Mouse (Mus musculus): Measurements from ENCODE around the gene Efna3. TPM values are rescaled to one million over a fixed set of nuclear protein-coding genes. Genes with fewer than 3 reads are reported as not detected.

Efna3 gene
- polyA plus RNA-seq, 1 experiment from 2014 or later: 9.0 TPM

DNA sequence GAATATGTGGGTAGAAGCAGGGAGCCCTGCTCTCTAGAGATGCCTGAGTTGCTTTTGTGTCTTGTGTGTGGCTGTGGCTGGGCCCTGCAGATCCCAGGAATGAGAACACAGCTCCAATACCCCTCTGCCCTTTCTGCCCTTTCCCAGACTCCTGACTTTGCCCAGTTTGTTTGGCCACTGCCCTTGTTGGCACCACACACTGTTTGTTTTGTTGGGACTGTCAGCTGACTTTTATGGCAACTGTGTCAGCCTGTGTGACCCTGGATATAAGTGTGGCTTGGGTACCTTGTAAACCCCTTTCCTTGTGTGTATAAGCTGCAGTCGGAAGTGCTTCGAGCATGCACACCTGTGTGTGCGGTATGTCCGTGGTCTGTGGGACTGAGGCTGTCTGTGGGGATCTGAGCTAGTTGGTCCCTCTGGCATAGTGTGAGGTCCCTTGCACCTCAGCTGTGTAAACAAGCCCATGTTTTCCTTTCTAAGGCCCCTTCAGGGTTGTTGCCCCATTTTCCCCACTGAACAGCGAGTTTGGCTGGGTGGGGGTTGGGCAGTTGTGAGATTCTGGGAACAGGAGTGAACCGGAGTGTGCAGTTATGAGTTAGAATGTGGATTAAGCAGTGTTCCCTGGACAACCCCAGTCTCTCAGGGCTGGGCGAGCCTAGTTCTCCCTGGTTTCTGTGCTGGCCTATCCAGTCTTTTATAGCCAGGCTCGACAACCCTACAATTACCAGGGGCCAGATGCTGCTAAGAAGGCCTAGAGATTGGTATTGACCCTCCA, 17.0 kb downstream of the Efna3 start:
- H3K4me1 ChIP-seq (replicated peaks): peaks cover 8% of the 10 kb centered on the region
- H3K9ac ChIP-seq: no peak overlapping the region
- 0 out of 2 replicates have a peak overlapping the region, but pooled peaks have one; percentile 9 for H3K27ac ChIP-seq
- peak; percentile 25 for ATAC-seq
- H3K36me3 ChIP-seq: no peaks in the 10 kb centered on the region
- WGBS: 57% methylated on average over 8 of the region's 8 CpGs
- no peak overlapping the region for H3K4me2 ChIP-seq (replicated peaks)
- no peak overlapping the region for H3K4me3 ChIP-seq (replicated peaks)
- no peaks in the 10 kb centered on the region for H3K9me3 ChIP-seq
- H3K27me3 ChIP-seq (replicated peaks): no peaks in the 10 kb centered on the region

DNA sequence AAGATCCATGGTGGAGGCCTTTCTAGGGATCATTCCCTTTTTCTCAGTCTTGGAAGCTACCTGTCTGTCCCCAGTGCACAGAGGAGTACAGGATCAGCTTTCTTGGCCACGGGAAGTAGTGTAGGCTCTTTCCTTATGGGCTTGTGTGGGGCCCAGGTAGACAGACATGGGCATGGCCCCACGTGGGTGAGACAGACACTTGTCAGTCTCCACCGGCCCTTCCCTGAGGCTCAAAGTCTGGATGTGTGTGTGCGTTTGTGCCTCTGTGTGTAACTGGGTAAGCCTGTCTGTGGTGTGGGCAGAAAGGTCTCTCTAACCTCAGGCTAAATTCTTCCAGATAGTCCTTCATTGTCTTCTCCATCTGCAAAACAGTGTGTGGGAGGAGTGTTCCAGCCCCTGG, 17.7 kb downstream of the Efna3 start:
- Histone ChIP-seq H3K4me1 (replicated peaks) (peaks cover 8% of the 10 kb centered on the region), H3K9ac (no peak overlapping the region), H3K27ac (0 out of 2 replicates have a peak overlapping the region, but pooled peaks have one; percentile 9), H3K9me3 (no peaks in the 10 kb centered on the region), H3K4me2 (replicated peaks) (no peak overlapping the region), H3K27me3 (replicated peaks) (no peaks in the 10 kb centered on the region), H3K4me3 (replicated peaks) (no peak overlapping the region), H3K36me3 (no peaks in the 10 kb centered on the region)
- ATAC-seq: peak; percentile 58
- WGBS: 52% methylated on average over 4 of the region's 4 CpGs

DNA sequence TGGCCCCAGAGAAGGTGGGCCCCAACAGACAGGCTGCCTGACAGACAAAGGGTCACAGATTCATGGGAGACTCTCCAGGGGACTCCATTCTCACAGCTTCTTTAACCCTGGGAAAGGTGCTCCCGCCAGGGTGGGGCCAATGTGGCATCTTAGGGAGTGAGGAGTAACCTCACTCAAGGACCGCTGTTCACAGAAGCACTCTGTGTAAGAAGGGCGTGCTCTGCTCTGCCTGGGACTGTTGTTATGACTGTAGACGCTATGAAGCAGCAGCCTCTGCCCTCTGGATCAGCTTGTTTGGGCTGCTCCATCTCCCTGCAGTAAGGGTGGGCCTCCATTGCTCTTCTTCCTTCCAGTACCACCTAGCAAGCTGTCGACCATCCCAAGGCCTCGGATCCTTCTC, 18.3 kb downstream of the Efna3 start:
- H3K4me2 ChIP-seq (replicated peaks): no peak overlapping the region
- 0 out of 2 replicates have a peak overlapping the region, but pooled peaks have one; percentile 9 for H3K27ac ChIP-seq
- H3K36me3 ChIP-seq: no peaks in the 10 kb centered on the region
- H3K9ac ChIP-seq: no peak overlapping the region
- 49% methylated on average over 6 of the region's 6 CpGs for WGBS
- peaks cover 12% of the 10 kb centered on the region for H3K4me1 ChIP-seq (replicated peaks)
- H3K27me3 ChIP-seq (replicated peaks): no peaks in the 10 kb centered on the region
- no peak for ATAC-seq
- H3K4me3 ChIP-seq (replicated peaks): no peak overlapping the region
- no peaks in the 10 kb centered on the region for H3K9me3 ChIP-seq

DNA sequence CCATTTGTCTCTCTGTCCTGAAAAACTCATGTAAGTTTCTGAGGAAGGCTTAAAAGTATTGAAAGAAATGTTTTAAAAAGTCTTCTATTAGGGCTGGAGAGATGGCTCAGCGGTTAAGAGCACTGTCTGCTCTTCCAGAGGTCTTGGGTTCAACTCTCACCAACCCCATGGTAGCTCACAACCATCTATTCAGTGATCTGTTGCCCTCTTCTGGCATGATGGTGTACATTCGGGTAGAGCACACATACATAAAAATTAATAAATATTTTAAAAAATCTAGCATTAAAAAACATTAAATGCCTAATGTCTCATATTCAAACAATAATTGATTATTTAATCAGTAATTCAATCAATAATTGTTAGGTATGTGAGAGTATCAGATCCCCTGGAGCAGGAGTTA, 22.3 kb downstream of the Efna3 start:
- WGBS: 68% methylated on average over 2 of the region's 2 CpGs
- H3K27ac ChIP-seq: peak overlapping the region; percentile 37; the same call in 1 of the 2 replicates
- no peaks in the 10 kb centered on the region for H3K27me3 ChIP-seq (replicated peaks)
- H3K36me3 ChIP-seq: no peaks in the 10 kb centered on the region
- H3K4me1 ChIP-seq (replicated peaks): peaks cover 14% of the 10 kb centered on the region; the same call in 1 of the 2 replicates
- H3K4me3 ChIP-seq (replicated peaks): no peak overlapping the region
- peak overlapping the region; percentile 66; the same call in 1 of the 2 replicates for H3K4me2 ChIP-seq (replicated peaks)
- H3K9ac ChIP-seq: no peak overlapping the region
- H3K9me3 ChIP-seq: no peaks in the 10 kb centered on the region
- no peak for ATAC-seq

DNA sequence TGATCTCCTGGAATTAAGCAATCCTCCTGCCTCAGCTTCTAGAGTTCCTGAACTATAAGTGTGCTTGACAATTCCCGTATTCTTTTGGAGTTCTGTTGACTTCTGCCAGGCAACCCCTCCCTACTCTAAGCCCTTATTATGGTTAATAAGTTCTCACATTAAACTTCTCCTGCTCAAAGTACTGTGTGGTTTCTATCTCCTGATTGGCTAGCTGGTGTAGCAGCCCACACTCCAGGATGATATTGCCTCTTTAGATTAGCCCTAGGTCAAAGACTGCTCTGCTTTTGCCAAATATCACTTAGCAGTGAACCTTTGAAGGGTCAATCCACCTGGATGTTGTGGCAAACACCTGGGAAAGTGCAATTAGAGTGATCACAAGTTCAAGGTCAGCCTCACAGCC, 22.7 kb downstream of the Efna3 start:
- H3K4me2 ChIP-seq (replicated peaks): peak overlapping the region; percentile 66
- peaks cover 14% of the 10 kb centered on the region; the same call in 1 of the 2 replicates for H3K4me1 ChIP-seq (replicated peaks)
- no peaks in the 10 kb centered on the region for H3K9me3 ChIP-seq
- H3K36me3 ChIP-seq: no peaks in the 10 kb centered on the region
- 30% methylated on average over 1 of the region's 1 CpGs for whole genome bisulfite sequencing
- no peaks in the 10 kb centered on the region for H3K27me3 ChIP-seq (replicated peaks)
- ATAC-seq: peak; percentile 89
- H3K27ac ChIP-seq: peak overlapping the region; percentile 84; the same call in 1 of the 2 replicates
- H3K9ac ChIP-seq: peak overlapping the region; percentile 47; the same call in 1 of the 2 replicates
- peak overlapping the region; percentile 29 for H3K4me3 ChIP-seq (replicated peaks)

DNA sequence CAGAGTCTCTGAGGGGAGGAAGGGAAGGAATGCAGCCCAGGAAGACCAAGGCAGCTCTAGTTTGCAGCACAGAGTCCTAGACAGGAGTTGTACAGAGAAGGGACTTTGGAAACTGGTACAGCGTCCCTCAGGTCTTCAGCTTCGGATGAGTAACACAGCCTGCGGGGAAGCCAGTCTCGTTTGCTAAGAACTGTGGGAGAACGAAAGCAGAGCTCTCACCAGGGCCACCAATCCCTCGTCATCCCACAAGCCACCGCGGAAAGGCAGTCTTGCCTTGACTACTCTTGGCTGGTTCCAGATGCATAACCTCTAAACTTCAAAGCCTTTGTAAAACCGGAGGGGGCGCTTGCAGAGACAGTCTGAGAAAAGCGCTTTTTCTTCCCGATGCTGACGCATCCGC, 23.3 kb downstream of the Efna3 start:
- WGBS: 1% methylated on average over 14 of the region's 14 CpGs
- ATAC-seq: peak; percentile 52
- Histone ChIP-seq H3K36me3 (no peaks in the 10 kb centered on the region), H3K4me3 (replicated peaks) (peak overlapping the region; percentile 29), H3K27me3 (replicated peaks) (no peaks in the 10 kb centered on the region), H3K9ac (peak overlapping the region; percentile 47), H3K4me2 (replicated peaks) (peak overlapping the region; percentile 66), H3K4me1 (replicated peaks) (peaks cover 12% of the 10 kb centered on the region; the same call in 1 of the 2 replicates), H3K9me3 (no peaks in the 10 kb centered on the region), H3K27ac (peak overlapping the region; percentile 84)

DNA sequence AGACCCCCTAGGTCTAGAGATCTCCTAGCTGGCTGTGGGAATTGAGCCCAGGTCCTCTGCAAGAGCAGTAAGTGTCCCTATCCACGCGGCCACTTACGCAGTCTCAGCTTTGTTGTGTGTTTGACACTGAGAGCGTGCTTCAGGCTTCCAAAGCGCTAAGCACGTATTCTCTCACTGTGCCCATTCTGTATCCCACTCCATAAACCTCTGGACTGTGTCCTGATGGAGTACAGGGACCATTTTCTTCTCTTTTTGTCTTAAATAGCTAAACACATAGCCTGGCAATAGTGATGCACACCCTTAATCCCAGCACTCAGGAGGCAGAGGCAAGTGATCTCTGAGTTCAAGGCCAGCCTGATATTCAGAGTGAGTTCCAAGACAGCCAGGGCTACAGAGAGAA, 23.9 kb downstream of the Efna3 start:
- peak overlapping the region; percentile 66; the same call in 1 of the 2 replicates for H3K4me2 ChIP-seq (replicated peaks)
- ATAC-seq: no peak
- peaks cover 8% of the 10 kb centered on the region; the same call in 1 of the 2 replicates for H3K4me1 ChIP-seq (replicated peaks)
- H3K4me3 ChIP-seq (replicated peaks): no peak overlapping the region
- H3K27ac ChIP-seq: peak overlapping the region; percentile 84; the same call in 1 of the 2 replicates
- H3K27me3 ChIP-seq (replicated peaks): no peaks in the 10 kb centered on the region
- H3K9me3 ChIP-seq: no peaks in the 10 kb centered on the region
- H3K36me3 ChIP-seq: no peaks in the 10 kb centered on the region
- H3K9ac ChIP-seq: no peak overlapping the region; the same call in 1 of the 2 replicates
- WGBS: 84% methylated on average over 6 of the region's 6 CpGs

DNA sequence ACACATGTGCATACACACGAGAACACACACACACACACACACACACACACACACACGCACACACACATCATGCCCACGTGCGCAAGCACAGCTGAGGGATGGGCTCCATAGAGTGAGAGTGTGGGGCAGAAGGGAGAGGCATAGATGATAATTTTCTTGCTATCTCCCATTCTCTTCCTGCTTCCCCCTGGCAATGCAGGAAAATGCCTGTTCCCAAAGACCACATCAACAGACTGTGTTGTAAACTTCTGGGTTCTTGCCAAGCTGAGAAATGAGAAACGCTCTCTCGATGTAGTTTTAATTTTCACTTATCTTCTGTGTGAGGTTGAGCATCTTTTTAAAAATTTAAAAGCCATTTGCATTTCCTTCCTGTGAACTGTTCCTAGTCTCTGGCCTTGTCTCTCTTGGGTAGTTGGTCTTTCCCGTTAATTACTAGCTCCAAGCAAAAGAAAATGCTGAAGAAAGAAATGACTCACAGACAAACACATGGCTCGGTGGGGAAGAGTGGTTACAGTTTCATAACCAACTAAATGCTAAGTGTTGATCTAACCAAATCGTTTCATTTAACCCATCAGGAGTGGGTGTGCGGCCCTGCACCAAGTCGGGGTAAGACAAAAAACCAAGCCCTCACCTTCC, 25.9 kb downstream of the Efna3 start:
- Histone ChIP-seq H3K27me3 (replicated peaks) (no peaks in the 10 kb centered on the region), H3K4me1 (replicated peaks) (peaks cover 10% of the 10 kb centered on the region; the same call in 1 of the 2 replicates), H3K27ac (no peak overlapping the region), H3K4me2 (replicated peaks) (no peak overlapping the region), H3K4me3 (replicated peaks) (no peak overlapping the region), H3K9ac (no peak overlapping the region), H3K36me3 (no peaks in the 10 kb centered on the region), H3K9me3 (no peaks in the 10 kb centered on the region)
- WGBS: 83% methylated on average over 11 of the region's 11 CpGs
- ATAC-seq: no peak

DNA sequence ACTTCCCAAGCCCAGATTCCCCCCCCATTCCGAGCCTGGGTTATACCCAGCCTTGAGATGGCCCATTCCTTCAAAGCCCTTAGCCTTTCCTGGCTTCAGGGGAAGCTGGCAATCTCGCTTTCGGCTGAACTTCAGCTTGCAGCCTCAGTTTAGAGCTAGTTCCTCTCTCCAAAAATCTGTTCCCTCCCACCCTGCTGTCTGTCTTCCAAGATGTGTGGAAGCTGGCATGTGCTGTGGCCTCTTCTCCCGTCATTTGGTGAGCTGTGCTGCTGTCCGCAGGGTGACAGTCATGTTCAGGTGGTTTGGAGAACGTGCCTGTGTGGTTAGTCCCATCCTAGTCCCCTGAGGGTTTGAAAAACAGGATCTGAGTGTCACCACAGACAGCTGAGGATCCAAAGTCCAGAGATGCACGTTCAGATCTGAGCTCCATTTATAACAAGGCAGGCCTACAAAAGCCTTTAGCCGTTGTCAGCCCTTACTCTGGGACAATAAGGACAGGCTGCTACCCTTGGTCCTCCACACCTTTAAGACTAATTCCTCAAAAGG, 27.0 kb downstream of the Efna3 start:
- Histone ChIP-seq H3K27me3 (replicated peaks) (no peaks in the 10 kb centered on the region), H3K4me1 (replicated peaks) (peaks cover 14% of the 10 kb centered on the region; the same call in 1 of the 2 replicates), H3K9me3 (no peaks in the 10 kb centered on the region), H3K4me3 (replicated peaks) (no peak overlapping the region), H3K36me3 (no peaks in the 10 kb centered on the region), H3K4me2 (replicated peaks) (no peak overlapping the region), H3K9ac (no peak overlapping the region), H3K27ac (no peak overlapping the region)
- 80% methylated on average over 8 of the region's 8 CpGs for WGBS
- ATAC-seq: no peak

DNA sequence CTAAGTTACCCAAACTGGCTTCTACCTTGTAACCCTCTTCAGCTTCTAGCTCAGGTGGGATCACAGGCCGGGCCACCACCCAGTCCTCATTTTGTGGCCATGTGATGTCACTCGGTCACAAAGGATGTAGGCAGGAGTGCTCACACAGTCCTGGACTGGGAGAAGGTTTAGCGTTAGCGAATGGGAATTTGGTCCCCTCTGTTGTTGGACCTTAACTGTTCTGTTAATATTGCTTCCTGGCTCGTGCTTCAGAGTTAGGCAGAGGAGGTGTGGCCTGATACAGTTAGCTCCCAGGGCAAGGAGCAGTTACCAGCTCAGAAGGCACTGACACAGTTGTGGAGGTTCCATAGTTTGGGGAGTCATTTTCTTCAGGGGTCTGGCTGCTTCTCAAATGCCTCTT, 28.6 kb downstream of the Efna3 start:
- H3K4me2 ChIP-seq (replicated peaks): no peak overlapping the region
- H3K36me3 ChIP-seq: no peaks in the 10 kb centered on the region
- no peak overlapping the region for H3K9ac ChIP-seq
- peak; percentile 54 for ATAC-seq
- H3K4me3 ChIP-seq (replicated peaks): no peak overlapping the region
- H3K9me3 ChIP-seq: no peaks in the 10 kb centered on the region
- 74% methylated on average over 5 of the region's 5 CpGs for WGBS
- H3K27me3 ChIP-seq (replicated peaks): no peaks in the 10 kb centered on the region
- H3K27ac ChIP-seq: no peak overlapping the region; the same call in 1 of the 2 replicates
- H3K4me1 ChIP-seq (replicated peaks): peaks cover 8% of the 10 kb centered on the region; the same call in 1 of the 2 replicates

DNA sequence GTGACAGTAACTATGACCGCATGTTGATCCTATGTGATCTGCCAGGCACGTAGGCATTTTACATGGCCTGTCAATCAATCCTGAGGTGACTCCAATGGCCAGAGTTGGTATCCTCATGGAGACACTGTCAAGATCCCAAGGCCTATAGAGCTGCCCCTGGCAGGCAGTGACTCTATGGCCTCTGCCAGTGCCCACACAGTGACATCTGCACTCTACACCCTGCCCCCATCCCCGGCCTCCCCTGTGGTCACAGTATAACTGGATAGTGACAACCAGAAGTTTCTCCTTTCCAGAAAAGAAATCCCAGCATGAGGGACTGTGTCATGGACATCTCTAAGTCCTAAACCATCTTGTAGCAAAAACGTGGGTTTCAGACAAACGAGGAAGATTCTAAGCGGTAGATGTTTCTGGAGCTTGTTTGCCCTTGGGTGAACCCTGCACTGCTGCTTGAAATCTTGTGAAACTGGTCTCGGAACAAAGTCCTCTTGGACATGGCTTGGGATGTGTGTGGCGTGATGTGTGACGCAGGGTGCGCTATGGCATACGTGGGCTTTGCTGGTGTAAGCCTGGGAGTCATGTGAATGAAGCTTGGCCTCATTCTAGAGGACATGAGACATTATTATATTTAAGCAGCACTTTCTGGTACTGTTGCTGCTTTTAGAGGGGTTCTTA, 29.4 kb downstream of the Efna3 start:
- Histone ChIP-seq H3K9me3 (no peaks in the 10 kb centered on the region), H3K9ac (no peak overlapping the region), H3K4me3 (replicated peaks) (no peak overlapping the region), H3K27me3 (replicated peaks) (no peaks in the 10 kb centered on the region), H3K4me2 (replicated peaks) (no peak overlapping the region), H3K4me1 (replicated peaks) (0 out of 2 replicates have a peak, but pooled peaks cover 12% of the 10 kb centered on the region), H3K27ac (no peak overlapping the region), H3K36me3 (no peaks in the 10 kb centered on the region)
- peak; percentile 68 for ATAC-seq
- 80% methylated on average over 11 of the region's 11 CpGs for WGBS

DNA sequence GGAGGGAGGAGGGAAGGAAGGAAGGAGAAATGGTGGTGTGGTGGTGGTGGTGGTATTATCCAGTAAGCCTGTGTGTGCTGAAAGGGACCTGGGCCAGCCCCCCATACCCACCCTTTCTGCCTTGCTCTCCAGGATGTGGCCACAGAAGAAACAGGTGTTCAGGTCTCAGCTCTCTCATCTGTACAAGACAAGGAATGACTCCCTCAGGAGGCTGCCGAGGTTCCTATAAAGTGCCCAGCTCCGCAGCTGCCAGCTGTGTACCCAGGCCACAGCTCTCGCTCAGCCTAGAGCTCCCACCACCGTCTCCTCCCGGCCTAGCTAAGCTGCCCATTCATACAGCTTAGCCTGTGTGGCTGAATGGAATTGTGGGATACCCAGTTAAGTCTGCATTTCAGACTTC, 30.5 kb downstream of the Efna3 start:
- ATAC-seq: no peak
- WGBS: 70% methylated on average over 5 of the region's 5 CpGs

More for the DNA sequence above, 30.5 kb downstream of the Efna3 start:
- no peak overlapping the region for H3K4me2 ChIP-seq (replicated peaks)
- H3K4me1 ChIP-seq (replicated peaks): 0 out of 2 replicates have a peak, but pooled peaks cover 13% of the 10 kb centered on the region
- H3K27ac ChIP-seq: no peak overlapping the region
- no peak overlapping the region for H3K4me3 ChIP-seq (replicated peaks)
- H3K36me3 ChIP-seq: no peaks in the 10 kb centered on the region
- no peaks in the 10 kb centered on the region for H3K27me3 ChIP-seq (replicated peaks)
- no peak overlapping the region for H3K9ac ChIP-seq
- no peaks in the 10 kb centered on the region for H3K9me3 ChIP-seq

Data from intestine, embryonic 15.5 days (tissue).